Mouse (Mus musculus) embryonic facial prominence, embryonic 14.5 days (tissue): ENCODE results near the gene Ushbp1. TPM values are rescaled to one million over a fixed set of nuclear protein-coding genes. Genes with fewer than 3 reads are reported as not detected.
A peak's percentile ranks its signal among the peaks of the same experiment; 100 is the strongest.

ENCODE experiments used
- ATAC-seq: fragments of 200-750 bp; cut with Nextera tagmentation; 2 replicates; pipeline ENCODE4 v1.8.0; 2017; ENCODE audit warnings: low read depth, moderate number of reproducible peaks, moderate TSS enrichment
- DNase-seq: peaks from one replicate; pipeline ENCODE4 v3.0.0-alpha.2; 2015; ENCODE audit warnings: low spot score
- H3K27ac ChIP-seq: fragments of 300-500 bp; sonication (generic); replicated peaks from 2 replicates; pipeline ENCODE4 v1.5.1; 2014; ENCODE audit warnings: low read depth, mild to moderate bottlenecking, low read length, moderate library complexity
- H3K27me3 ChIP-seq: fragments of 300-500 bp; sonication (generic); replicated peaks from 2 replicates; pipeline ENCODE4 v1.6.1; 2014; ENCODE audit warnings: low read length; ENCODE audit not compliant: control insufficient read depth, insufficient read depth
- H3K36me3 ChIP-seq: fragments of 300-500 bp; sonication (generic); 2 replicates; pipeline ENCODE4 v1.6.1; 2014; ENCODE audit warnings: low read length, mixed read lengths; ENCODE audit not compliant: control insufficient read depth, insufficient read depth
- H3K4me1 ChIP-seq: fragments of 300-500 bp; sonication (generic); 2 replicates; pipeline ENCODE4 v1.6.1; 2014; ENCODE audit warnings: antibody characterized with exemption, low read length; ENCODE audit not compliant: control insufficient read depth, insufficient read depth
- H3K4me2 ChIP-seq: fragments of 300-500 bp; sonication (generic); 2 replicates; pipeline ENCODE4 v1.6.1; 2014; ENCODE audit warnings: low read depth, mild to moderate bottlenecking, low read length, moderate library complexity, mixed read lengths
- H3K4me3 ChIP-seq: fragments of 300-500 bp; sonication (generic); 2 replicates; pipeline ENCODE4 v1.5.1; 2014; ENCODE audit warnings: low read depth, mild to moderate bottlenecking, low read length
- H3K9ac ChIP-seq: fragments of 300-500 bp; sonication (generic); 2 replicates; pipeline ENCODE4 v1.6.1; 2014; ENCODE audit warnings: low read depth, mild to moderate bottlenecking, low read length, moderate library complexity, mixed read lengths
- H3K9me3 ChIP-seq: fragments of 300-500 bp; sonication (generic); 2 replicates; pipeline ENCODE4 v1.6.1; 2016; ENCODE audit warnings: low read length; ENCODE audit not compliant: control insufficient read depth
- WGBS: fragments of 180-500 bp; shearing (Covaris S2); extraction: QIAGEN DNeasy Blood & Tissue Kit; methylation state at CpG from one replicate; pipeline ENCODE4 v1.1.7; 2014; 5-methylcytosine and 5-hydroxymethylcytosine counted together
- polyA plus RNA-seq: library from polyadenylated mRNA; unstranded; fragments of >200 nt; fragmentation: Nextera tagmentation; extraction: Ambion mirVana; gene quantifications from 2 replicates; pipeline ENCODE4 v1.2.1, GENCODE M21; 2014

Gene Ushbp1
- polyA plus RNA-seq, 1 experiment from 2014 or later, result 9.4 TPM

GRCm38 (mm10) chr8:71397701-71398100, 2.1 kb upstream of the Ushbp1 start:
- Histone ChIP-seq H3K9me3 (no peaks in the 10 kb centered on the region), H3K4me2 (peak overlapping the region; percentile 80), H3K4me1 (peaks cover 9% of the 10 kb centered on the region; the same call in 1 of the 2 replicates), H3K27ac (no peak overlapping the region), H3K27me3 (no peaks in the 10 kb centered on the region), H3K9ac (no peak overlapping the region), H3K36me3 (peaks cover 22% of the 10 kb centered on the region), H3K4me3 (peak overlapping the region; percentile 64)
- 85% methylated on average over 12 of the region's 12 CpGs for WGBS
- no peak for DNase-seq
- no peak for ATAC-seq

- Histone ChIP-seq H3K9ac (peak within 1 kb of the TSS; percentile 74), H3K4me2 (peak within 1 kb of the TSS; percentile 80), H3K4me1 (peaks cover 9% of the 10 kb centered on the region; the same call in 1 of the 2 replicates), H3K9me3 (no peaks in the 10 kb centered on the region), H3K27me3 (no peaks in the 10 kb centered on the region), H3K27ac (peak within 1 kb of the TSS; percentile 72), H3K36me3 (peaks cover 22% of the 10 kb centered on the region), H3K4me3 (peak within 1 kb of the TSS; percentile 64)
- peak; percentile 98 for ATAC-seq
- DNase-seq, result peak; percentile 99
- under 1% methylated on average over 34 of the region's 34 CpGs for WGBS
Observed at GRCm38 (mm10) chr8:71396639-71397305, 1.2 kb upstream of the Ushbp1 start, which contains the start of gene Babam1. TSS of gene Babam1 (plus strand) at chr8:71396861.

- DNase-seq (no peak), ATAC-seq (no peak)
- no peak overlapping the region for H3K27ac ChIP-seq
- H3K27me3 ChIP-seq, result no peaks in the 10 kb centered on the region
- H3K36me3 ChIP-seq, result peaks cover 15% of the 10 kb centered on the region
- no peak overlapping the region; the same call in 1 of the 2 replicates for H3K4me3 ChIP-seq
- H3K9me3 ChIP-seq, result no peaks in the 10 kb centered on the region
- no peak overlapping the region for H3K9ac ChIP-seq
- H3K4me2 ChIP-seq, result peak overlapping the region; percentile 20; the same call in 1 of the 2 replicates
- H3K4me1 ChIP-seq, result peaks cover 9% of the 10 kb centered on the region; the same call in 1 of the 2 replicates
- 81% methylated on average over 10 of the region's 10 CpGs for WGBS
Observed at GRCm38 (mm10) chr8:71395071-71395470, 531 bp downstream of the Ushbp1 start.

GRCm38 (mm10) chr8:71394481-71394880, 1.1 kb downstream of the Ushbp1 start:
- H3K4me3 ChIP-seq, result no peak overlapping the region
- H3K9ac ChIP-seq, result no peak overlapping the region
- no peak overlapping the region for H3K27ac ChIP-seq

GRCm38 (mm10) chr8:71392871-71393270, 2.7 kb downstream of the Ushbp1 start:
- Histone ChIP-seq H3K9ac (no peak overlapping the region), H3K4me2 (no peak overlapping the region), H3K36me3 (no peaks in the 10 kb centered on the region), H3K4me1 (peaks cover 9% of the 10 kb centered on the region; the same call in 1 of the 2 replicates), H3K27ac (no peak overlapping the region), H3K27me3 (no peaks in the 10 kb centered on the region), H3K9me3 (no peaks in the 10 kb centered on the region), H3K4me3 (no peak overlapping the region)
- ATAC-seq (no peak), DNase-seq (peak; percentile 64)
- WGBS, result 10% methylated on average over 3 of the region's 3 CpGs

More at GRCm38 (mm10) chr8:71394481-71394880, 1.1 kb downstream of the Ushbp1 start:
- Histone ChIP-seq H3K27me3 (no peaks in the 10 kb centered on the region), H3K4me2 (no peak overlapping the region; the same call in 1 of the 2 replicates), H3K9me3 (no peaks in the 10 kb centered on the region), H3K36me3 (peaks cover 11% of the 10 kb centered on the region), H3K4me1 (peaks cover 9% of the 10 kb centered on the region; the same call in 1 of the 2 replicates)
- WGBS, result 77% methylated on average over 7 of the region's 7 CpGs
- DNase-seq (no peak), ATAC-seq (no peak)

- Histone ChIP-seq H3K27ac (no peak overlapping the region), H3K9me3 (no peaks in the 10 kb centered on the region), H3K9ac (no peak overlapping the region), H3K4me1 (peaks cover 5% of the 10 kb centered on the region; the same call in 1 of the 2 replicates), H3K4me2 (no peak overlapping the region), H3K4me3 (no peak overlapping the region), H3K36me3 (no peaks in the 10 kb centered on the region), H3K27me3 (no peaks in the 10 kb centered on the region)
- no peak for DNase-seq
- no peak for ATAC-seq
- 70% methylated on average over 5 of the region's 5 CpGs for WGBS
Observed at GRCm38 (mm10) chr8:71392391-71392790, 3.2 kb downstream of the Ushbp1 start.

- Histone ChIP-seq H3K27ac (no peak overlapping the region), H3K9ac (no peak overlapping the region), H3K4me3 (no peak overlapping the region), H3K4me1 (0 out of 2 replicates have a peak, but pooled peaks cover 3% of the 10 kb centered on the region), H3K9me3 (no peaks in the 10 kb centered on the region), H3K36me3 (no peaks in the 10 kb centered on the region), H3K4me2 (no peak overlapping the region), H3K27me3 (no peaks in the 10 kb centered on the region)
- 86% methylated on average over 2 of the region's 2 CpGs for WGBS
- no peak for ATAC-seq
- DNase-seq, result no peak
Observed at GRCm38 (mm10) chr8:71391696-71392095, 3.9 kb downstream of the Ushbp1 start.

GRCm38 (mm10) chr8:71388267-71388666, 7.3 kb downstream of the Ushbp1 start:
- Histone ChIP-seq H3K4me3 (no peak overlapping the region), H3K27ac (no peak overlapping the region), H3K27me3 (no peaks in the 10 kb centered on the region), H3K4me1 (no peaks in the 10 kb centered on the region), H3K9me3 (no peaks in the 10 kb centered on the region), H3K4me2 (no peak overlapping the region), H3K36me3 (no peaks in the 10 kb centered on the region), H3K9ac (no peak overlapping the region)
- no peak for DNase-seq
- no peak for ATAC-seq
- WGBS, result 64% methylated on average over 1 of the region's 1 CpGs
